In the genomic region with DNA sequence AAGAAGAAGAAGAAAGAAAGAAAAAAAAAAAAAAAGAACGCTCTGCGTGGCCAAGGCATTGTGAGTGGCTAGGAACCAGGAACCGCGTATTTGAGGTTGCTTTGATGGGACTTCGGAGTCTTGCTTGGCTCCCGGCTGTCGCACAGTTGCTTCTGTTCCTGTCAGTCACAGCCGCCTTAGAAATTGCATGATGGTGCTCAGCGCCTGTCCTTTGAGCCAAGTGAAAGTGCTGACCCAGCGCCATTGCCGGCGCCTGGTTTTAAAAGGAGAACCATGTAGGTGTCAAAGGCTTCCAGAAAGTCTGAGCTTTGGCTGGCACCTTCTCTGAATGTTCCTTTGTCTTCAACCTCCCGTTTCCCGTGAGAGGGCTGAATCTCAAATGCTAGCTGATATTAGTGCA, we compare ENCODE assay signal across 8 mouse cellular contexts. TPM values are rescaled to one million over a fixed set of nuclear protein-coding genes. Genes with fewer than 3 reads are reported as not detected.
A peak's percentile ranks its signal among the peaks of the same experiment; 100 is the strongest.
DNase-seq lines count a peak whose midpoint lies in the region; ATAC-seq and TF ChIP-seq lines count a peak whose summit lies in the region.

No protein-coding gene starts in this region.

- DNase-seq in ES-CJ7 (ENCODE audit: low read depth, low spot score), result peak; percentile 20
- DNase-seq in cerebellum, adult 18-20 months, result peak; percentile 4 to 36
- DNase-seq in forelimb bud, embryonic 11.5 days (ENCODE audit: low read depth, low spot score), result peak; percentile 30
- DNase-seq in hindbrain, postnatal 0 days (ENCODE audit: low spot score), result peak; percentile 68
- DNase-seq in left cerebral cortex, adult 2 months (ENCODE audit: extremely low spot score in 1 of 2, low spot score in 2 of 2), result peak; percentile 32 to 45
- DNase-seq in lung, postnatal 36 days, result peak; percentile 26

- H3K36me3 ChIP-seq in hindbrain, postnatal 0 days (ENCODE audit: insufficient read depth, low read length), result no peaks in the 10 kb centered on the region
- H3K36me3 ChIP-seq in stomach, embryonic 16.5 days (ENCODE audit: control insufficient read depth, insufficient read depth, low read length), result no peaks in the 10 kb centered on the region

- 0 out of 2 replicates have a peak, but pooled peaks have one; percentile 13 for ATAC-seq in hindbrain, postnatal 0 days
- ATAC-seq in stomach, embryonic 16.5 days (ENCODE audit: insufficient read depth, low FRiP score), result no peak
- no peak for ATAC-seq in erythroid progenitor cell, adult 5-6 weeks (replicated peaks; ENCODE audit: low FRiP score, poor library complexity, severe bottlenecking)

- intact Hi-C loops in left cerebral cortex, adult 2 months (cut with DNase I), result loop anchor here (1.0 to 10.0 kb wide), 7 partner anchors 85 to 1352 kb away; no protein-coding TSS in a partner anchor

- peak overlapping the region; percentile 67 for H3K9ac ChIP-seq in hindbrain, postnatal 0 days (replicated peaks; ENCODE audit: low read length)
- peak overlapping the region; percentile 66 for H3K9ac ChIP-seq in stomach, embryonic 16.5 days (ENCODE audit: low read length)

- H3K4me3 ChIP-seq in hindbrain, postnatal 0 days (ENCODE audit: low read length), result peak overlapping the region; percentile 75
- peak overlapping the region; percentile 75 for H3K4me3 ChIP-seq in left cerebral cortex, adult 2 months
- H3K4me3 ChIP-seq in stomach, embryonic 16.5 days (replicated peaks; ENCODE audit: low read length), result peak overlapping the region; percentile 73

- H3K4me1 ChIP-seq in hindbrain, postnatal 0 days (ENCODE audit: insufficient read depth, low read length), result peaks cover 10% of the 10 kb centered on the region; the same call in 1 of the 2 replicates
- 0 out of 2 replicates have a peak, but pooled peaks cover 4% of the 10 kb centered on the region for H3K4me1 ChIP-seq in stomach, embryonic 16.5 days (ENCODE audit: control insufficient read depth, insufficient read depth, low read length)

- TF ChIP-seq CTCF in hindbrain, postnatal 0 days (IDR thresholded peaks at IDR 0.05; ENCODE audit: low read depth), result no peak
- no peak for TF ChIP-seq CTCF in left cerebral cortex, adult 2 months (IDR thresholded peaks at IDR 0.05)

- no peaks in the 10 kb centered on the region for H3K9me3 ChIP-seq in hindbrain, postnatal 0 days (ENCODE audit: low read length)
- H3K9me3 ChIP-seq in stomach, embryonic 16.5 days (replicated peaks; ENCODE audit: control insufficient read depth, low read length), result no peaks in the 10 kb centered on the region

- H3K4me2 ChIP-seq in hindbrain, postnatal 0 days (ENCODE audit: low read depth, low read length), result peak overlapping the region; percentile 92
- peak overlapping the region; percentile 86 for H3K4me2 ChIP-seq in stomach, embryonic 16.5 days (ENCODE audit: low read depth, low read length)

- no peaks in the 10 kb centered on the region for H3K27me3 ChIP-seq in hindbrain, postnatal 0 days (ENCODE audit: insufficient read depth, low read length)
- peaks cover 6% of the 10 kb centered on the region for H3K27me3 ChIP-seq in stomach, embryonic 16.5 days (ENCODE audit: control insufficient read depth, insufficient read depth, low read length)

- WGBS in hindbrain, postnatal 0 days, result 1% methylated on average over 13 of the region's 14 CpGs
- WGBS in stomach, embryonic 16.5 days, result 2% methylated on average over 14 of the region's 14 CpGs

- peak overlapping the region; percentile 60; the same call in 1 of the 2 replicates for H3K27ac ChIP-seq in hindbrain, postnatal 0 days
- H3K27ac ChIP-seq in left cerebral cortex, adult 2 months, result peak overlapping the region; percentile 44; the same call in 1 of the 2 replicates
- H3K27ac ChIP-seq in stomach, embryonic 16.5 days (ENCODE audit: low read length), result no peak overlapping the region; the same call in 1 of the 2 replicates

RNA-seq across cellular contexts. Expression of gene Fam84a, which starts 0.6 kb away (rescaled TPM):
- total RNA-seq in hindbrain, postnatal 0 days (2014; rRNA removed), result 85.0 and 85.7 TPM in 2 replicates
- 46.5 and 48.0 TPM in 2 replicates for polyA plus RNA-seq in hindbrain, postnatal 0 days (2015; fragmentation: Nextera tagmentation; extraction: Ambion mirVana)
- total RNA-seq in left cerebral cortex, adult 2 months (2021), result 10 to 100 TPM; 87.5 to 89.6 TPM
- polyA plus RNA-seq in stomach, embryonic 16.5 days (2015; fragmentation: Nextera tagmentation; extraction: Ambion mirVana), result 38.0 and 43.1 TPM in 2 replicates
- not detected in 2 replicates for total RNA-seq in erythroid progenitor cell, adult 5-6 weeks (2015; ENCODE audit: low replicate concordance)
- total RNA-seq in erythroid progenitor cell, adult 5-6 weeks (2017; ENCODE audit: low replicate concordance), result not detected in 2 replicates

Comparison
In these comparisons a context has a peak if more than half of its experiments do, and no peak if none do; other contexts are left out.
1. RNA of gene Fam84a, which starts 0.6 kb away (total RNA-seq): 87.5 to 89.6 TPM in left cerebral cortex, adult 2 months and 85.0 to 85.7 TPM in hindbrain, postnatal 0 days; not detected in erythroid progenitor cell, adult 5-6 weeks; every median in the first group is over 10 times any median in the second.
2. Peak in every context shown above with its lines, with median percentiles within 50 percentile points of each other: DNase-seq and H3K4me3 ChIP-seq.